Mouse (Mus musculus) neural tube, embryonic 14.5 days (tissue): ENCODE data around the gene Gm20388. TPM values are rescaled to one million over a fixed set of nuclear protein-coding genes. Genes with fewer than 3 reads are reported as not detected.

Experiments
- ATAC-seq: fragments of 200-750 bp; cut with Nextera tagmentation; 2 replicates; pipeline ENCODE4 v1.8.0; 2017; ENCODE audit warnings: low read depth, mild to moderate bottlenecking, moderate TSS enrichment, moderate library complexity
- H3K27ac ChIP-seq: fragments of 300-500 bp; sonication (generic); 2 replicates; pipeline ENCODE4 v1.5.1; 2014; ENCODE audit warnings: low read depth, mild to moderate bottlenecking, control low read depth, low read length, moderate library complexity, mixed read lengths
- H3K27me3 ChIP-seq: fragments of 300-500 bp; sonication (generic); 2 replicates; pipeline ENCODE4 v1.6.1; 2014; ENCODE audit warnings: low read length; ENCODE audit not compliant: control insufficient read depth, insufficient read depth
- H3K36me3 ChIP-seq: fragments of 300-500 bp; sonication (generic); 2 replicates; pipeline ENCODE4 v1.6.1; 2014; ENCODE audit warnings: low read length, mixed read lengths; ENCODE audit not compliant: control insufficient read depth, insufficient read depth
- H3K4me1 ChIP-seq: fragments of 300-500 bp; sonication (generic); 2 replicates; pipeline ENCODE4 v1.6.1; 2014; ENCODE audit warnings: low read length; ENCODE audit not compliant: control insufficient read depth, insufficient read depth
- H3K4me2 ChIP-seq: fragments of 300-500 bp; sonication (generic); 2 replicates; pipeline ENCODE4 v1.6.1; 2014; ENCODE audit warnings: mild to moderate bottlenecking, low read depth, low read length, control low read depth
- H3K4me3 ChIP-seq: fragments of 300-500 bp; sonication (generic); 2 replicates; pipeline ENCODE4 v1.5.1; 2014; ENCODE audit warnings: low read depth, low read length, control low read depth, mixed read lengths
- H3K9ac ChIP-seq: fragments of 300-500 bp; sonication (generic); replicated peaks from 2 replicates; pipeline ENCODE4 v1.6.1; 2014; ENCODE audit warnings: low read depth, mild to moderate bottlenecking, control low read depth, low read length, mixed read lengths
- H3K9me3 ChIP-seq: fragments of 300-500 bp; sonication (generic); 2 replicates; pipeline ENCODE4 v1.6.1; 2016; ENCODE audit warnings: low read length; ENCODE audit not compliant: control insufficient read depth
- WGBS: fragments of 180-500 bp; shearing (Covaris S2); extraction: QIAGEN DNeasy Blood & Tissue Kit; methylation state at CpG from one replicate; pipeline ENCODE4 v1.1.7; 2014; 5-methylcytosine and 5-hydroxymethylcytosine counted together
- polyA plus RNA-seq: library from polyadenylated mRNA; unstranded; fragments of >200 nt; fragmentation: Nextera tagmentation; extraction: Ambion mirVana; gene quantifications from 2 replicates; pipeline ENCODE4 v1.2.1, GENCODE M21; 2014

Gene Gm20388
- polyA plus RNA-seq, 1 experiment from 2014 or later, result 10.3 TPM

- no peak overlapping the region for H3K4me3 ChIP-seq
- no peak overlapping the region for H3K4me2 ChIP-seq
- no peaks in the 10 kb centered on the region for H3K27me3 ChIP-seq
- H3K9ac ChIP-seq, result no peak overlapping the region
- H3K27ac ChIP-seq, result no peak overlapping the region
- H3K36me3 ChIP-seq, result no peaks in the 10 kb centered on the region
- no peaks in the 10 kb centered on the region for H3K9me3 ChIP-seq
- WGBS, result 93% methylated on average over 7 of the region's 7 CpGs
- no peak for ATAC-seq
- H3K4me1 ChIP-seq, result peaks cover 8% of the 10 kb centered on the region
These were observed 3137.2 kb downstream of the Gm20388 start for GRCm38 (mm10) chr8:123047827-123048226.

GRCm38 (mm10) chr8:123048402-123048801 is 3137.8 kb downstream of the Gm20388 start:
- WGBS, result 90% methylated on average over 7 of the region's 7 CpGs
- ATAC-seq, result no peak
- H3K4me3 ChIP-seq, result no peak overlapping the region
- H3K9me3 ChIP-seq, result no peaks in the 10 kb centered on the region
- no peak overlapping the region for H3K9ac ChIP-seq
- H3K27ac ChIP-seq, result no peak overlapping the region
- H3K4me2 ChIP-seq, result no peak overlapping the region
- no peaks in the 10 kb centered on the region for H3K36me3 ChIP-seq
- peaks cover 5% of the 10 kb centered on the region for H3K4me1 ChIP-seq
- H3K27me3 ChIP-seq, result no peaks in the 10 kb centered on the region

DNA sequence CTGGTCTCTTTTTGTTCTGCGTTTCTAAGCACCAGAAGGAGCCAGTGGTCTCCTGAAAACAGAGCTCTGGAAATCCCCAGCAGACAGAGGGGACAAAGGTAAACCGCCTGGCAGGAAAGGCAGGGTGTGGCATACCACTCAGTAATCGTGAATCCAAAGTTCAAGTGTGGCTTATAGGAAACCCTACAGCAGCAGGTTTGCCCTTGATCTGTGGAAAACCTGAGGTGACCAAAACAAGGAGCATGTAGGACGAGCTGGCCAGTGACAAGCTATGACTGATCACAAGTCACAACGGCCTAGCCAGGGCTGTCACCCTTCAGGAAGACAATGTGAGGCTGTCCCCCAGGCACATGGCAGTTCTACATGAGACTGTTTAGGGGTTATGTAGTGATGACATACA is 3140.8 kb downstream of the Gm20388 start:
- Histone ChIP-seq H3K36me3 (no peaks in the 10 kb centered on the region), H3K4me1 (no peaks in the 10 kb centered on the region), H3K4me3 (no peak overlapping the region), H3K4me2 (no peak overlapping the region), H3K27ac (no peak overlapping the region), H3K27me3 (no peaks in the 10 kb centered on the region), H3K9ac (no peak overlapping the region), H3K9me3 (no peaks in the 10 kb centered on the region)
- ATAC-seq, result no peak
- WGBS, result 84% methylated on average over 5 of the region's 5 CpGs

DNA sequence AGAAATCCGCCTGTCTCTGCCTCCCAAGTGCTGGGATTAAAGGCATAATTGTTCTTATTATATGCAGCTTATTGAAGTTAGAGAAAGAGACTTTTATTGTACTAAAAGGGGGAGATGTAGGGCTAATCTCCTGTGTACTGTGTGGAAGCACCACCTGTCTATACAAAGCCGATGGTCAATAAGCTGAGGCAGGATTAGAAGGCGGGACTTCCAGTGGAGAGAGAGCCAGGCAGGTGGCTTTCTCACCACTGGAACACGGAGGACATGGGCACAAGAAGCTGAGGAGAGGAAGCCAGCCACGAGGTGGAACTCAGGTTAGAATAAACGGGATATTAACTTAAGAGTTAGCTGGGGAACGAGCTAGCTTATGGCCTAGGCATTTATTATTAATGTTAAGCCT is 3152.1 kb downstream of the Gm20388 start, which contains the start of gene Spg7:
Gene Spg7 (plus strand): TSS at position 222 of the 400 bp plus-strand sequence.
- Histone ChIP-seq H3K4me1 (peaks cover 22% of the 10 kb centered on the region), H3K36me3 (no peaks in the 10 kb centered on the region), H3K9ac (no peak within 1 kb of the TSS), H3K4me3 (no peak within 1 kb of the TSS), H3K9me3 (no peaks in the 10 kb centered on the region), H3K27ac (no peak within 1 kb of the TSS), H3K27me3 (no peaks in the 10 kb centered on the region), H3K4me2 (no peak within 1 kb of the TSS)
- no peak for ATAC-seq
- 79% methylated on average over 7 of the region's 7 CpGs for WGBS

- Histone ChIP-seq H3K27me3 (no peaks in the 10 kb centered on the region), H3K27ac (peak overlapping the region; percentile 84; the same call in 1 of the 2 replicates), H3K9ac (peak overlapping the region; percentile 89; the same call in 1 of the 2 replicates), H3K36me3 (no peaks in the 10 kb centered on the region), H3K4me3 (peak overlapping the region; percentile 89; the same call in 1 of the 2 replicates), H3K4me1 (peaks cover 22% of the 10 kb centered on the region), H3K4me2 (peak overlapping the region; percentile 85), H3K9me3 (no peaks in the 10 kb centered on the region)
- 43% methylated on average over 4 of the region's 4 CpGs for WGBS
- no peak for ATAC-seq
These were observed 3153.4 kb downstream of the Gm20388 start for GRCm38 (mm10) chr8:123064072-123064471.

GRCm38 (mm10) chr8:123064809-123065213 is 3154.2 kb downstream of the Gm20388 start:
- no peaks in the 10 kb centered on the region for H3K27me3 ChIP-seq
- H3K4me1 ChIP-seq, result peaks cover 22% of the 10 kb centered on the region
- peak overlapping the region; percentile 89 for H3K9ac ChIP-seq
- no peaks in the 10 kb centered on the region for H3K9me3 ChIP-seq
- peak overlapping the region; percentile 84 for H3K27ac ChIP-seq
- peak; percentile 48 for ATAC-seq
- peak overlapping the region; percentile 89 for H3K4me3 ChIP-seq
- 1% methylated on average over 14 of the region's 14 CpGs for WGBS
- no peaks in the 10 kb centered on the region for H3K36me3 ChIP-seq
- peak overlapping the region; percentile 85 for H3K4me2 ChIP-seq

- Histone ChIP-seq H3K9me3 (no peaks in the 10 kb centered on the region), H3K9ac (peak overlapping the region; percentile 89), H3K4me1 (peaks cover 22% of the 10 kb centered on the region), H3K4me2 (peak overlapping the region; percentile 85), H3K27ac (peak overlapping the region; percentile 84), H3K27me3 (no peaks in the 10 kb centered on the region), H3K4me3 (peak overlapping the region; percentile 89), H3K36me3 (no peaks in the 10 kb centered on the region)
- ATAC-seq, result peak; percentile 97
- WGBS, result under 1% methylated on average over 83 of the region's 84 CpGs
These were observed 3154.8 kb downstream of the Gm20388 start for GRCm38 (mm10) chr8:123065214-123066100.

- no peak for ATAC-seq
- Histone ChIP-seq H3K4me3 (peak overlapping the region; percentile 89), H3K36me3 (no peaks in the 10 kb centered on the region), H3K4me2 (peak overlapping the region; percentile 85), H3K4me1 (peaks cover 22% of the 10 kb centered on the region), H3K27me3 (no peaks in the 10 kb centered on the region), H3K9ac (peak overlapping the region; percentile 89), H3K9me3 (no peaks in the 10 kb centered on the region), H3K27ac (peak overlapping the region; percentile 84)
- 40% methylated on average over 7 of the region's 7 CpGs for WGBS
These were observed 3155.6 kb downstream of the Gm20388 start for GRCm38 (mm10) chr8:123066101-123066683.

- Histone ChIP-seq H3K27me3 (no peaks in the 10 kb centered on the region), H3K4me2 (no peak overlapping the region), H3K4me1 (peaks cover 9% of the 10 kb centered on the region), H3K27ac (no peak overlapping the region), H3K9ac (no peak overlapping the region), H3K9me3 (no peaks in the 10 kb centered on the region), H3K4me3 (no peak overlapping the region), H3K36me3 (peaks cover 22% of the 10 kb centered on the region)
- no peak for ATAC-seq
- WGBS, result 77% methylated on average over 4 of the region's 4 CpGs
These were observed 3160.5 kb downstream of the Gm20388 start for GRCm38 (mm10) chr8:123071176-123071575.
